Mouse (Mus musculus) adrenal gland, adult 2 months (tissue): ENCODE measurements around the gene Tbc1d8b. TPM values are rescaled to one million over a fixed set of nuclear protein-coding genes. Genes with fewer than 3 reads are reported as not detected.

Experiments
- DNase-seq: peaks from one replicate; pipeline ENCODE4 v3.0.0; 2021
- polyA plus RNA-seq: library from polyadenylated mRNA; depleted of rRNA; stranded (reverse); fragments of >200 nt; gene quantifications from 2 replicates; pipeline ENCODE4 v1.2.3, GENCODE M21; 2012; rRNA removed
- total RNA-seq, 2 experiments: library from RNA; stranded (reverse); gene quantifications; 2 replicates each; pipeline ENCODE4 v1.2.3; 2021

Gene Tbc1d8b
- total and polyA plus RNA-seq, 3 experiments, result 0.35 to 9.6 (median 6.9) TPM

GRCm38 (mm10) chrX:139779401-139779800 lies 94.6 kb downstream of the Tbc1d8b start:
- peak; percentile 24 for DNase-seq

DNA sequence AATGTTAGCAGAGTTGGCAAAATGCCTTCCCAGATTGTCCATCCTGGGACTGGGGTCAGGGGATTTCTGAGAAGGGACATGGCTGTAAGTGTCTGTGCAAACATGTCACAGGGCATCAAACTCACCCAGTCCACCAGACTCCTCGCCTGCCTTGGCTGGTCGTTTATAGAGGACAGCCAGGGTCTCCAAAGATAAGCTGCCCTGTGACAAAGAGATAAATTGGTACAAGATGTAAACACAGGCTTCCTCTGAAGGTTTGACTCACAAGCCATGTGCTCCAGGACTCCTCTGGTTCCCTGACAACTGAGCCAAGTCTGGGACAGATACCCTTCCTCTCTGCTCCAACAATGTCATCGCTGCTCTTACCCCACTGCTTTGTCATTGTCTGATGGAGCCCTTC lies 96.2 kb downstream of the Tbc1d8b start:
- DNase-seq, result no peak

DNA sequence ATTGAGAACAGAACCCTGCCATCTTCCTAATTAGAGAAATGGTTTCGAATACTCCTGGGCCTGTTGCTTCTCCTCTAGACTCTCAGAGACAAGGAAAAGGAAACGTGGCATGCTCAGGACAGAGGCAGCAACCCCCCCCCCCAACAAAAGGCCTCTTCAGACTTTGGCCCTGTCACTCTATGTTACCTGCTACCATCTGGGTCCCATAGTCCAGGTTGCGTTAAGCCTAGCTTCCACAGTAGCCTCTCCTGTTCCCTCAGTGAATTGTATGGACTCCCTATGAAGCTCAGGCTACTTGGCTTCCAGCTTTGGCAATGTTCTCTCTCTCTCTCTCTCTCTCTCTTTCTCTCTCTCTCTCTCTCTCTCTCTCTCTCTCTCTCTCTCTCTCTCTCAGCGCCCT lies 96.8 kb downstream of the Tbc1d8b start:
- DNase-seq, result no peak

- DNase-seq, result no peak
Measured at GRCm38 (mm10) chrX:139782278-139783044, 97.7 kb downstream of the Tbc1d8b start, which contains the start of gene Ripply1. Ripply1 (minus strand) TSS chrX:139782353.

GRCm38 (mm10) chrX:139783045-139783422 lies 98.2 kb downstream of the Tbc1d8b start:
- peak; percentile 82 for DNase-seq

DNA sequence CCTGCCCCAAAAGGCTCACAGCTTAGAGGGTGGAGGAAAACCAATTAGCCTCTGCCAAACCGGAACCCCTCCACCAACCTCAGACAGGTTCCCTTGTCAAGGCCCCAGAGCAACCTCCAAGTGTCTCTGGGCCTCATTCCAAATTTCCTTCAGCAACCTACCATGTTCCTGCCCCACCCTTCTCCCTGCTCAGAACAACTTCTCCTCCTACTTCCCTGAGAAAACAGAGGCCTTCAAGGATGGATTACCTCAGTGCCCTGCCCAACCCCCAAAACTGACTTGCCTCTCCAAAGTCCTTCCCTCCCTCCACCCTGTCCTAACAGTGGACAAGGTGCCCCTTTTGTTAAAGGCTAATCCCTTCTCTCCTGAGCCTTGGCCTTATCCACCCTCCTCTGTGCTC lies 101.0 kb downstream of the Tbc1d8b start:
- DNase-seq, result no peak

DNA sequence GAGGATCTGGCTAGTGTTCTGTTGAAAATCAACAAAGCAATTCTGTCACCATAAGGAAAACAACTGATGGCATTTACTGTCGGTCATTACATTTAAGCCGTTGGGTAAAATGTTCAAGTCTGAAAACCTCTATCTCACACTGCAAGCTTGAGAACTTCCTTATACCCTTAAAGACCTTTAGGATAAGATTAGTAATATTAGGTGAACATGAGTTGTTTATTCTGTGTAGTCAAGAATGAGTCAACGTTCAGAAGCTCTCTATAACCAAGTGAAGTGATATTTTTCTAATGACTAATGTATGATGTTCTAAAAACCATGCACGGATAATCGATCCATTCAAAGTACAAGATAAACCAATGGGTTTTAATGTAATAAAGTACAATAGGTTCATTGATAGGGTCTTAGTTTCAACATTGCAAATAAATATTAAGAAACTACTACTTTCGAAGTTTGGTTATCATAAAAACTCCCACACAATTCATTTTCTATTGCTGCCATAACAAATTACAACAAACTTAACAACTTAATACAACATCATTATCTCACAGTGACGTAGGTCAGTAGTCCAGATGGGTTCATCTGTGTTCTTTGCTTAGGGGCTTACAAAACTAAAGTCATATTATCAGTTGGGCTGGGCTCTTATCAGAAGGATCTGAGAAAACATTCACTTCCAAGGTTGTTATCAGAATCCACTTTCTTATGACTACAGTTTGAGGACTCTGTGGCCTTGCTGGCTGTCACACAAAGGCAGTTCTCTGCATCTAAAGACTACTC lies 109.5 kb downstream of the Tbc1d8b start:
- no peak for DNase-seq

GRCm38 (mm10) chrX:139796037-139796436 lies 111.2 kb downstream of the Tbc1d8b start:
- DNase-seq, result no peak

- peak; percentile 22 for DNase-seq
Measured at GRCm38 (mm10) chrX:139797875-139798274, 113.1 kb downstream of the Tbc1d8b start.

- no peak for DNase-seq
Measured at GRCm38 (mm10) chrX:139799953-139800352, 115.2 kb downstream of the Tbc1d8b start.

GRCm38 (mm10) chrX:139800406-139800878 lies 115.6 kb downstream of the Tbc1d8b start, which contains the start of gene Cldn2:
Cldn2 (plus strand) TSS chrX:139800828.
- DNase-seq, result no peak

Other genes starting within 250 kb of the Tbc1d8b start
- under 1 TPM; 0.52 to 0.93 TPM for gene D330045A20Rik, start 204.6 kb upstream of the Tbc1d8b start, total RNA-seq
- gene D330045A20Rik, start 204.6 kb upstream of the Tbc1d8b start, polyA plus RNA-seq, result not detected in 2 replicates
- gene Rnf128, start 121.7 kb upstream of the Tbc1d8b start, total RNA-seq, result 10 to 100 TPM; 34.1 to 49.3 TPM
- 52.4 and 63.8 TPM in 2 replicates for gene Rnf128, start 121.7 kb upstream of the Tbc1d8b start, polyA plus RNA-seq
- not detected for gene Gm15013, start 29.5 kb downstream of the Tbc1d8b start, total RNA-seq
- gene Gm15013, start 29.5 kb downstream of the Tbc1d8b start, polyA plus RNA-seq, result not detected in 2 replicates
- not detected for gene Ripply1, start 97.4 kb downstream of the Tbc1d8b start, total RNA-seq
- gene Ripply1, start 97.4 kb downstream of the Tbc1d8b start, polyA plus RNA-seq, result not detected in 2 replicates
- under 1 TPM; 0.12 to 0.21 TPM for gene Cldn2, start 115.8 kb downstream of the Tbc1d8b start, total RNA-seq
- not detected in 2 replicates for gene Cldn2, start 115.8 kb downstream of the Tbc1d8b start, polyA plus RNA-seq
- gene Morc4, start 186.7 kb downstream of the Tbc1d8b start, total RNA-seq, result 10 to 100 TPM in 1 of 2 experiments, 1 to 10 TPM in 1; 6.6 to 10.9 TPM
- gene Morc4, start 186.7 kb downstream of the Tbc1d8b start, polyA plus RNA-seq, result 3.4 and 6.7 TPM in 2 replicates